Mouse (Mus musculus) MEL (cell line): ENCODE results near the gene Usp29.
"Not testable (repeated sequence)": the region's sequence is repeated elsewhere in the genome, so short reads cannot be mapped to it uniquely, and the experiment has no call there.

Experiments
- CTCF ChIP-seq, 3 experiments: IDR thresholded peaks in 2 of 3; conservative IDR thresholded peaks in 1 of 3; 2 replicates each; pipeline ENCODE4 v1.5.1; 2011 to 2012; ENCODE audit warnings: low read length in 3 of 3, low read depth in 2 of 3, mild to moderate bottlenecking in 2 of 3, improper control_type of control experiment in 1 of 3, inconsistent platforms in 1 of 3, mixed read lengths in 1 of 3, moderate library complexity in 1 of 3; ENCODE audit not compliant: control insufficient read depth in 1 of 3, insufficient read depth in 1 of 3, poor library complexity in 1 of 3, severe bottlenecking in 1 of 3
- POLR2A ChIP-seq, 2 experiments: IDR thresholded peaks; 2 replicates each; pipeline ENCODE4 v1.6.1; 2011 to 2012; ENCODE audit warnings: low read length in 2 of 2, mild to moderate bottlenecking in 2 of 2, control low read depth in 1 of 2, improper control_type of control experiment in 1 of 2, low read depth in 1 of 2, moderate library complexity in 1 of 2; ENCODE audit not compliant: control insufficient read depth in 1 of 2, insufficient read depth in 1 of 2, poor library complexity in 1 of 2
- RAD21 ChIP-seq: IDR thresholded peaks from 2 replicates; pipeline ENCODE4 v1.6.1; 2011; ENCODE audit warnings: mild to moderate bottlenecking, low read depth, low read length, improper control_type of control experiment
- RCOR1 ChIP-seq: IDR thresholded peaks from 2 replicates; pipeline ENCODE4 v1.6.1; 2012; ENCODE audit warnings: low read depth, mild to moderate bottlenecking, inconsistent platforms, low read length, improper control_type of control experiment
- USF1 ChIP-seq: IDR thresholded peaks from 2 replicates; pipeline ENCODE4 v1.6.1; 2014; ENCODE audit warnings: low read depth, mild to moderate bottlenecking, inconsistent platforms, low read length, improper control_type of control experiment, moderate library complexity

DNA sequence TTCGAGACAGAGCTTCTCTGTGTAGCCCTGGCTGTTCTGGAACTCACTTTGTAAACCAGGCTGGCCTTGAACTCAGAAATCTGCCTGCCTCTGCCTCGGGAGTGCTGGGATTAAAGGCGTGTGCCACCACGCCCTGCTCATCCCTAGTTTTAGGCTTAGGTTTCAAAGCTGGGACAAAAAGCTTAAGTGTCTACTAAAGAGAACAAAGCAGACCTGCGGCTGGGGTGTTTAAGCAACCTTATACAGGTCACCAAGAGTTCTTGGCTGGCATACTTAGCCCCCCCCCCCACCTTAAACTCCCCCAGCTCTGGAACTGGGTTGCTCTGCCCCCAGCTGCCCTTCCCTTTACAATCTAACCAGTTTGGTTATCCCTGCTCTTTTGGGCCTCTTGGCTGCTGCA, 275.1 kb downstream of the Usp29 start:
- not testable (repeated sequence) for TF ChIP-seq RCOR1; RAD21; CTCF (IDR thresholded peaks at IDR 0.05 in 2 of 3, conservative IDR thresholded peaks at IDR 0.05 in 1 of 3; ENCODE audit: control insufficient read depth in 1 of 3, insufficient read depth in 1 of 3, low read depth in 2 of 3, low read length in 3 of 3, poor library complexity in 1 of 3, severe bottlenecking in 1 of 3); USF1; POLR2A (IDR thresholded peaks at IDR 0.05; ENCODE audit: control insufficient read depth in 1 of 2, insufficient read depth in 1 of 2, low read depth in 1 of 2, low read length in 2 of 2, poor library complexity in 1 of 2)
